Mouse (Mus musculus) leukemia stem cell, adult 10-12 weeks (primary cell): ENCODE measurements around the gene Hcfc1r1. TPM values are rescaled to one million over a fixed set of nuclear protein-coding genes. Genes with fewer than 3 reads are reported as not detected.

ENCODE experiments used
- polyA plus RNA-seq: library from polyadenylated mRNA; stranded (reverse); fragments of >175 nt; gene quantifications from 2 replicates; pipeline ENCODE4 v1.2.3, GENCODE M21; 2012; ENCODE audit warnings: low replicate concordance

Hcfc1r1 gene
- polyA plus RNA-seq = 127 and 166 TPM in 2 replicates

GRCm38 (mm10) chr17:23673424-23674073, at the start of gene Hcfc1r1, which contains the start of gene Thoc6:
Hcfc1r1 (plus strand) TSS chr17:23673596.
Thoc6 (minus strand) TSS chr17:23673882.

GRCm38 (mm10) chr17:23644613-23645495, 28.5 kb upstream of the Hcfc1r1 start, which contains the start of gene Mmp25:
Mmp25 (minus strand) TSS chr17:23645277.

GRCm38 (mm10) chr17:23660117-23660875, 13.1 kb upstream of the Hcfc1r1 start, which contains the start of gene Bicdl2:
Bicdl2 (plus strand) TSS chr17:23660506.

GRCm38 (mm10) chr17:23677236-23677679, 3.9 kb downstream of the Hcfc1r1 start, which contains the start of gene Tnfrsf12a:
Tnfrsf12a (minus strand) TSS chr17:23677468.

GRCm38 (mm10) chr17:23679127-23679835, 5.9 kb downstream of the Hcfc1r1 start, which contains the start of gene Cldn6:
Cldn6 (plus strand) TSS chr17:23679249.

GRCm38 (mm10) chr17:23683856-23684672, 10.7 kb downstream of the Hcfc1r1 start, which contains the start of gene Cldn9:
Cldn9 (minus strand) TSS chr17:23684026.

GRCm38 (mm10) chr17:23722376-23723125, 49.2 kb downstream of the Hcfc1r1 start, which contains the start of gene 1520401A03Rik:
1520401A03Rik (minus strand) TSS chr17:23722783.

Other genes with a start within 250 kb of the Hcfc1r1 start
- gene Vmn2r117, start 193.9 kb upstream of the Hcfc1r1 start, polyA plus RNA-seq = not detected in 2 replicates
- gene Zfp213, start 109.4 kb upstream of the Hcfc1r1 start, polyA plus RNA-seq = 9.6 and 13.1 TPM in 2 replicates
- 0.40 and 0.80 TPM in 2 replicates for gene Zfp13, start 74.1 kb upstream of the Hcfc1r1 start, polyA plus RNA-seq
- gene Zscan10, start 72.7 kb upstream of the Hcfc1r1 start, polyA plus RNA-seq = not detected in 2 replicates
- gene Mmp25, start 28.3 kb upstream of the Hcfc1r1 start, polyA plus RNA-seq = 2.3 and 2.6 TPM in 2 replicates
- gene Bicdl2, start 13.1 kb upstream of the Hcfc1r1 start, polyA plus RNA-seq = 0.36 TPM in 1 of 2 replicates, not detected in the other
- gene Thoc6, start 286 bp downstream of the Hcfc1r1 start, polyA plus RNA-seq = 71.1 and 149 TPM in 2 replicates
- gene Tnfrsf12a, start 3.9 kb downstream of the Hcfc1r1 start, polyA plus RNA-seq = 12.6 and 14.4 TPM in 2 replicates
- not detected in 2 replicates for gene Cldn6, start 5.7 kb downstream of the Hcfc1r1 start, polyA plus RNA-seq
- gene Cldn9, start 10.4 kb downstream of the Hcfc1r1 start, polyA plus RNA-seq = not detected in 2 replicates
- gene 1520401A03Rik, start 49.2 kb downstream of the Hcfc1r1 start, polyA plus RNA-seq = not detected in 2 replicates
- gene Pkmyt1, start 52.7 kb downstream of the Hcfc1r1 start, polyA plus RNA-seq = 246 and 386 TPM in 2 replicates
- 2.9 and 33.2 TPM in 2 replicates for gene Paqr4, start 67.3 kb downstream of the Hcfc1r1 start, polyA plus RNA-seq
- 0.21 and 0.26 TPM in 2 replicates for gene Kremen2, start 72.2 kb downstream of the Hcfc1r1 start, polyA plus RNA-seq
- gene Flywch1, start 98.0 kb downstream of the Hcfc1r1 start, polyA plus RNA-seq = 22.5 and 23.8 TPM in 2 replicates
- gene Flywch2, start 112.5 kb downstream of the Hcfc1r1 start, polyA plus RNA-seq = 1.0 and 4.2 TPM in 2 replicates
- 176 and 518 TPM in 2 replicates for gene Srrm2, start 116.9 kb downstream of the Hcfc1r1 start, polyA plus RNA-seq
- 44.9 and 471 TPM in 2 replicates for gene Elob, start 155.5 kb downstream of the Hcfc1r1 start, polyA plus RNA-seq
- gene Prss33, start 162.5 kb downstream of the Hcfc1r1 start, polyA plus RNA-seq = 0.80 TPM in 1 of 2 replicates, not detected in the other
- not detected in 2 replicates for gene Prss32, start 170.3 kb downstream of the Hcfc1r1 start, polyA plus RNA-seq
- 1.9 and 2.1 TPM in 2 replicates for gene Prss41, start 170.6 kb downstream of the Hcfc1r1 start, polyA plus RNA-seq
- gene Prss21, start 194.5 kb downstream of the Hcfc1r1 start, polyA plus RNA-seq = 0.11 TPM in 1 of 2 replicates, not detected in the other
- gene Dcpp1, start 207.3 kb downstream of the Hcfc1r1 start, polyA plus RNA-seq = not detected in 2 replicates
- gene Dcpp2, start 207.3 kb downstream of the Hcfc1r1 start, polyA plus RNA-seq = not detected in 2 replicates
- not detected in 2 replicates for gene Dcpp3, start 243.9 kb downstream of the Hcfc1r1 start, polyA plus RNA-seq